Mouse (Mus musculus) CH12.LX (cell line): Measurements from ENCODE around the gene Lrrc29.

ENCODE experiments used
- CTCF ChIP-seq, 2 experiments: IDR thresholded peaks in 1 of 2; conservative IDR thresholded peaks in 1 of 2; 2 replicates each; pipeline ENCODE4 v1.5.1; 2011 to 2012; ENCODE audit warnings: low read depth in 2 of 2, low read length in 2 of 2, improper control_type of control experiment in 1 of 2, inconsistent platforms in 1 of 2, mild to moderate bottlenecking in 1 of 2, moderate library complexity in 1 of 2
- POLR2A ChIP-seq: IDR thresholded peaks from 2 replicates; pipeline ENCODE4 v1.6.1; 2011; ENCODE audit warnings: low read depth, mild to moderate bottlenecking, improper control_type of control experiment, low read length
- POLR2AphosphoS2 ChIP-seq: IDR thresholded peaks from 2 replicates; pipeline ENCODE4 v1.6.1; 2011; ENCODE audit warnings: low read depth, low read length, improper control_type of control experiment
- ZMIZ1 ChIP-seq: IDR thresholded peaks from 2 replicates; pipeline ENCODE4 v1.6.1; 2012; ENCODE audit warnings: low read depth, mild to moderate bottlenecking, inconsistent platforms, low read length, improper control_type of control experiment

DNA sequence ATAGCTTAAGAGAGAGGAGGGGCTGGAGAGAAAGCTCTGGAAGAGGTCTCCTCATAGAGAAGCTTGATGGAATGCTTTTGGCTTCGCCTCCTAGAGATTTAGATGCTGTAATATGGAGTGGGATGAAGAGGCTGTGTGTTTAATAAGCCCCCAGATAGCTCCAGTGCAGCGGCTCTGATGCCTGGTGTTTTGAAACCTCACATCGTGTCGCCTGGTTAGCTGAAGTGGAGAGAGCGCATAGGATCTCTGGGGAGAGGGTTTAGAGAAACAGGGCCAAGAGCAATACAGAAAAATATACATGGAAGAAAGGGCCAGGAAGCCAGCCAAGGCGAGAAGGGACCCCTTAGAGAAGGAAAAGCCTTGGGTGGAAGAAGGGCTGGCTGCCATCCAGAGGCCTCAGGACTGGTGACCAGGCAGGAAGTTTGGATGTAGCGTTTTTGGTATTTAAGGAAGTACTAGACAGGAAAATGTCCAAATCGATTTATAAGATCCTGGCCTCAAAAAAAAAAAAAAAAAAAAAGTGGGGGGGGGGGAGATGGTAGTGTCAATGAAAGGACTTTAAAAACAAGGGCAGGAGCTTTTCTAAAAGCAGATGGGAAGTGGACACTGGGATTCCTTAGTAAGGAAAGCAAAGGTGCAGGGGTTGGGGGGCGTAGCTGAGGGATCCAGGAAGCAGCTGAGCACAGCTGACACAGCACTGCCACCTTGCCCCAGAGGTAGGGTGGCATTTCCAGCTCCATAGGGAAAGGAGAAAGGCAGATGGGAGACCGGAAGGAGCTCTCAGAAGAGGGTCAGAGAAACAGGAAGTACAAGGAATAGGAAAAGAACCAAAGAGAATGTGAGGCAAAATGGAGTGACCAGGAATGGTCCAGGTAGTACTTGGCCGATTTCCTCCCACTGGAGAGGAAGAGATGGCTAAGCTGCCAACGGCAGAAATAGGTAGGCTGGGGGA, 35.9 kb upstream of the Lrrc29 start:
- no peak for TF ChIP-seq POLR2A
- TF ChIP-seq ZMIZ1: no peak
- no peak for TF ChIP-seq CTCF (conservative IDR thresholded peaks at IDR 0.05 in 1 of 2, IDR thresholded peaks at IDR 0.05 in 1 of 2; ENCODE audit: low read depth in 2 of 2, low read length in 2 of 2)
- TF ChIP-seq POLR2AphosphoS2: no peak
